Mouse (Mus musculus) heart, adult 2 months (tissue): Measurements from ENCODE around the gene Insig1.

Experiments
- CTCF ChIP-seq: fragments of 200-600 bp; IDR thresholded peaks from 2 replicates; pipeline ENCODE4 v1.8.1; 2022; ENCODE audit warnings: antibody characterized with exemption, mild to moderate bottlenecking, moderate library complexity
- EP300 ChIP-seq: fragments of 200-500 bp; IDR thresholded peaks from 2 replicates; pipeline ENCODE4 v1.6.1; 2011; ENCODE audit warnings: low read depth, low read length, control low read depth; ENCODE audit not compliant: insufficient read depth
- POLR2A ChIP-seq: fragments of 200-500 bp; IDR thresholded peaks from 2 replicates; pipeline ENCODE4 v1.6.1; 2011; ENCODE audit warnings: mild to moderate bottlenecking, low read depth, low read length, control low read depth; ENCODE audit not compliant: insufficient read depth

GRCm38 (mm10) chr5:28036518-28036917 lies 34.6 kb upstream of the Insig1 start:
- TF ChIP-seq CTCF = no peak
- no peak for TF ChIP-seq EP300
- TF ChIP-seq POLR2A = no peak
